Mouse (Mus musculus) thymus, postnatal 14 days (tissue): ENCODE results near the gene D930020B18Rik.
A peak's percentile ranks its signal among the peaks of the same experiment; 100 is the strongest.

Experiments used
- DNase-seq: peaks from one replicate; pipeline ENCODE4 v3.0.0; 2021

D930020B18Rik gene

DNA sequence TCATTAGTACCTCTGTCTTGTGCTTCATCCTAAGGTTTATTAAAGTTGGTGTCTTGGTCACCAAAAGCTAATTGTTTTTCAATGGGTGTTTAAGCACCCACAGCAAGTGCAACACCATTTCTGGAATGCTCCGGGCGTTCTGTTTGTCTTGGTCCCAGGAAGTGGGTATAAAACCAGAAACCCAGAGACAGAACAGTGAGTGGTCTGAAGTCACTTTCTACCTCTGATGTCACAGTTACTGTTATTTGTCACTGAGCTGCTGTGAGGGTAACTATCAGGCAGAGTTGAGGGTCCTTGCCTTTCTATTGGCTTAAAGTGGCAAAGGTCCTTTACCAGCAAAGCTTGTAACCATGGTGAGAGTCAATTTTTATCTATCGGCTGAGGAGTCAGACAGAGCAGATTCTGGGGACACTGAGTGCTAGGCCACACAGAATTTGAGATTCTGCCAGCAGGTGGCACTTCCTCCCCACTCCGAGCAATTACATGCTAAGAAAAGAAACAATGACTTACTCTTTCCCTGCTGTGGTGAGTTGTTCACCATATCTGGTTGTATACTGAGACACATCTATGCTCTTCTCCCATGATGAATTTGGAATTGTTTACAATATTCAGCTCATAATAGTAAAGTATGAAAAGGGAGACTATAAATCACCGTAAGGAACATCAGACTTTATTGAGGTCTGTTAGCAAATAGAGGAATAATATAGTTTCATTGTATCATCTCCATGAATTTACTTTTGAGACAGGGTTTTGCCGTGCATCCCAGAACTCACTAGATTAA lies 1.0 kb upstream of the D930020B18Rik start:
- peak; percentile 21 for DNase-seq

DNA sequence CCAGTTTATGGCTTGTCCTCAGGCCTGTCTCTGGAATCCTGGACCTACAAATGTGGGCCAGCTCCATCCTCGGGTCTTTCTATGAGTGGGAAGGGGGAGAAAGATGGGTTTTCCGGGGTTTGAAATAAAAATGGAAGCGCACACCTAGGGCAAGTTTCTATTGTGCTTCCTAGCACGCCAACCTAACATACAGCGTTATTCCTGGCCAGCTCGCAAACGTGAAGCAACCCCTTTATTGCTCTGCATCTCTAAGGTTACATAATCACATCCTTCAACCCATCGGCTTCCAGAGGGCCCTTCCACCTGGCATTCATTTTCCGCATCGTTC lies 480 bp upstream of the D930020B18Rik start:
- no peak for DNase-seq

DNA sequence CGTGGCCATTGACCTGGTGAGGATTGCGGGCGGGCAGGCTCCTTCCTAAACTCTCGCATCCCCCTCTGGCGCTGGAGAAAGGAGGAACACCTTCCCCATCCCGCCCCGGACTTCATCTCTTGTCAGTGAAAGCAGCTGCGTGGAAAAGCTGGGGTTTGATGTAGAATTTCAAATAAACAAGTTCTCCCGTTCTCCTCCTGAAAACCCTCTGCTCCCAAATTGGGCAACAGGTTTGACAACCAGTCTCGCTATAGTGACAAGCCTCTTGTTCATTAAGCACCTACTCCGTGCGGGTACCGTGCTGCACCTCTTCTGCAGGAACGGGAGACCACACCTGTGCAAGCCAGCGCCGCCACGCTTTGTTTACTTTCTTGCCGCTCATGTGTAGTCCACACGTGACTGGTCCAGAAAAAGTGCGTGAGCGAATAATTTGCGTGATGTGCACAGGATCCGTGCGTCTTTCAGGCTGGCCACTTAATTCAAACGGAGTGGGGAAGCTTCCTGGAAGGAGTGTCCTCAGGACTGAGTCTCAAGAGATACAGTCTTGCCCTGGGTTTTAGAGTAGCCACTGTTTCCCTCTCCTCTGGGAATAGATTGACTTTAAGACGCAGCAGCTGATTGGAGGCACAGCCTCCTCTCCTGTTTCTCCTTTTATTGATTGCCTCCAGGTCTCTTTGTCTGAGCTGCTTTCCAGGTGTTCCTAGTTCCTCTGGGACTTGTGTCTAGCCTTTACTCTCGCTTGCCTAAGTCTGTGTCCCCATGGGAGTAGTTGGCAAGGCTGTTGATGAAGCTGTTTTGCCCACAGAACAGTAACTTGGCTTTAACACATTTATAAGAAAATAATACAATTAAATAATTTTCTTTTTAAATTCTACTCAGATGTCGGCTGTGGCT lies 913 bp downstream of the D930020B18Rik start:
- DNase-seq: no peak

DNA sequence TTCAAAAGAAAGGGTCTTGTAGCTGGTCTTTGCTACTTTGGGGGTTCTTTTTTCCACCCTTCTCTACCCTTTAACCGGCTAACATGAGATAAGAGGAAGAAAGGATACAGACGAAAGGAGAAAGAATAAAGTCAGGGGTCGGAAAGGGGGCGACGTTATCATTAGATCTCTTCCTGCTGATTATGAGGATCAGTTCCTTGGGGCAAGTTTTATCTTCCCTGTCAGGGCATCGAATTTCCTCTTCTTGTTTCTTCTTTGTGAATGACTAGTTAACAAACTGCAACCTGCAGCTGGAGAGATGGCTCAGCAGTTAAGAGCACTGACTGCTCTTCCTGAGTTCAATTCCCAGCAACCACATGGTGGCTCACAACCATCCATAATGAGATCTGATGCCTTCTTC lies 4.9 kb downstream of the D930020B18Rik start:
- no peak for DNase-seq

DNA sequence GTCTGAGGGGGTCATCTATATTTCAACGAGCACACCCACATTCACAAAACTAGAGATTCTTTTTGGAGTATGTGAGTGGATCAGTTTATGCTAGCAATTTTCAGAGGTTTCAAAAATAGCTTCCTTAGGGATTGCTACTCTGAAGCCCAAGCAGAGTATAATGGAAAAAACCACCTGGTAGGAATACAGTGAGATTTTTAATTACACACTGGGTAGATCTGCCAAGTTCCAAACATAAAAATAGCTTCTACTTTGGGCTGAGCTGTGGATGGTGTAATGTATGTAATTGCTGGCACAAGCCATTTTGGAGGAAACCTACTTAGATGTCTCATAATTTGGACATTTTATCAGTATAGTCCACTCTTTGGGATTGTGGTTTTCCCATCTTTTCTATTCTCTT lies 11.7 kb downstream of the D930020B18Rik start:
- no peak for DNase-seq

DNA sequence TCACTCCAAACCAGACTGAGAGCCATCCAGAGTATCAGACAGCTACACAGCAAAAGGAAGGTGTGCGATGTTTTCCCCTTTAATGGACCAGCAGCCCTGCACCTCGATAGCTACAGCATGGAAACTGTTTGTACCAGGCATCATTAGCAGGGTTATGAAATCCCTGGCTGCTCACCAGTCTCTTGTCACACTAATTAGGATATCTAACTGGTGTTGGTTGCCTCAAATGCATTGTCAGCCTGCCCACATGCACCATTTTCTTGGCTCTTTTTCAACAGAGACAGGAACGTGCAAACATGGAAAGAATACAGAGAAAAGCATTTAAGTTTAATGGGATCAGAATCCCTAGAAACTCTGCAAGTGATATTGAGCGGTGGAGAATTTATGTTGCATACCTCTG lies 14.5 kb downstream of the D930020B18Rik start:
- DNase-seq: no peak

DNA sequence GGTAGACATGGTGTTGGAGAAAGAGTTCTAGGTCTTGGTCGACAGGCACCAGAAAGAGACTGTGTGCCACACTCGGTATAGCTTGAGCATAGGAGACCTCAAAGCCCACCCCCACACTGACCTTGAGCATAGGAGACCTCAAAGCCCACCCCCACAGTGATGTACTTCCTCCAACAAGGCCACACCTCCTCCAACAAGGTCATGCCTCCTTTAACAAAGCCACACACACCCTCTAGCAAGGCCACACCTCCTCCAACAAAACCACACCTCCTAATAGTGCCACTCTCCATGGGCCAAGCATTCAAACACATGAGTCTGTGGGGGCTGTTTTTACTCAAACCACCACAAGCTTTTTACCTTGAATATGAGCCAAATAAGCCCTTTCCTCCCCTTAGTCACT lies 21.3 kb downstream of the D930020B18Rik start:
- no peak for DNase-seq

DNA sequence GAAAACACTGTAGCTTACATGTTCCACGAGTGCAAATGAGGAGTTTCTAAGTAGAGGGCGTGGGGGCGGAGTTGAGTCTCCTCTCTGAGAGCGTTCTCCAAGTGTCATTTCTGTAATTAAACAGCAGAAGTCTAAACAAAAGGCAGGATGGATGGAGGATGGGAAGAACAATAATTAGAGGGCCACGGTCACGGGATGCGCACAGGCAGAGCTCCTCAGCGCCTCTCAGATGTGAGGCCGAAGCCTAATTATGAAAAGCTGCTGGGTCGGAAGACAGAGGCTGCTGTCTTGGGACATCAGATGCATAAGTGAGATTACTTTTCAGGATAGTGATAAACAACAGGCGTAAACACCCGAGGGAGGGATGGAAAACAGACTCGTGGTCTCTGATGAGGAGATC lies 22.2 kb downstream of the D930020B18Rik start:
- DNase-seq: no peak

DNA sequence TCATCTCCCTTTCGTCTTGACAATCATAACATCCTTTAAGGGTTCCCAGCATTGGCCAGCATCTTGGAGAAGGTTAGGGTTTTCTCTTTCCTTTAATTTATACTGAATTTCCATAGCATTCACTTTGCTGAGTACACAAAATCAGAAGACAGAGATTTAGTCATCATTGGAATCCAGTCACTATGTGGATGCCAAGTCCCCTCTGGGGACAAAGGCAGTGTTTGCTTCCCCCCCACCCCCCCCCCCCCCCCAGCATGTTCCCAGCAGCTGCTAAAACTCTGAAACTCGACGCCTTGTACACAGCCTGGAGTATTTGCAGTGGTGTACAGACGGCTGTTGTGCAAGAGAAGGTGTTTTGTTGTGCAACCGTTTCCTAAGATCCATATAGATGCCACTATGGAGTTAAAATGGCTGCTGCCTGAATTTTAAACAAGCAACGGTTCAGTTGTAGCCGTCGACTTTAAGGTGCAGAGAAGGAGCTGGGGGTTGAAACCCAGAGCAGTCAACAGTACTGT lies 24.3 kb downstream of the D930020B18Rik start:
- no peak for DNase-seq

DNA sequence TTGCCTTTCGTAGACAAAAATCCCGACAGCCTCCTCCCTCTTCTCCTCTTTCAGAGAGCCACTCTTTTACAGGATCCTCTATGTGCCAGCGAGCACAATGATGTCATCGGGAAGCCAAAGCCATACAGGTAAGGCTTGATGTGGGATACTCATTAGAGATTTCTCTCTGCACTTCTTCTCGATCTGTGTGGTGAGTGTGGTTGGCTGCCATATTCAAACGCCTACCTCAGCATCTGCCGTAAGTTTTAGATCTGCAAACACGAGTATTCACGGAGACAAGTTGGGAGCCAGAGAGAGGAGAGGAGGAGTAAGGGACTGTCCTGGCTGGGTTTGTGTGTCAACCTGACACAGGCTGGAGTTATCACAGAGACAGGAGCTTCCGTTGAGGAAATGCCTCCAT lies 27.7 kb downstream of the D930020B18Rik start:
- DNase-seq: no peak

DNA sequence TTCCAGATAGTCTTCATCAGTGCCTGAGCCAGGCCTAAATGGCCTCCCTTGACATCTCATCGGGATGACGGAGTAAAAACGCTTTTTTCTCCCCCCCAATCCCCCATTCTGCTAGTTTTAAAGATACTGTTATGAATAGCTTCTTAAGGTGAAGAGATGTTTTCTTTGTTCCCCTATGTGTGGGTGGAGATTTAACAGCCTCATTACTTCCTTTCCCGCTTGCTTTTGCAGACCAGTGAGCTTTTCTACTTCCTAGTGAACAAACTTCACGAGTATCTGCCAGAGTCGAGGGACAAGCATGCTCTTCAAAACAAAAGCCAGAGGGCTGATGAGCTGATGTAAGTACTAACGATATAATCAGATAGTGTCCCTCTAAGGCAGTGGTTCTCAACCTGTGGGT lies 35.6 kb downstream of the D930020B18Rik start:
- no peak for DNase-seq

DNA sequence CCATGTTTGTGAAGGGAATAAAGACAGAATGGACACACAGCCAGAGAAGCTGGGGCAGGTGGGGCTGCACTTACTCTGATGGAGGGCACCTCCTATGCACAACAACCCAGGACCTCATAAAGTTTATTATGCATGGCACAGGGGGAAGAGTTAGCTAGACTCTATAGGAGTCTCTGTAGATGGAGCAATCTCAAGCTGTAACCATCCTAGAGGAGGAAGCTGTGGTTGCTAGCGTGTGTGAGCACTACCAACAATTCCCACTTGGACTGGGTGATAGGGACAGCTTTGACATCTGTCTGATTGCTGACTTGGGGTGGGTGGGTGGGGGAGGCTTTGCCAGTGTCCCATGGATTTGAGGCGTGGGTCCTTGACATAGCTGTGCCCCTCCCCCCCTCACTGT lies 39.5 kb downstream of the D930020B18Rik start:
- DNase-seq: no peak

DNA sequence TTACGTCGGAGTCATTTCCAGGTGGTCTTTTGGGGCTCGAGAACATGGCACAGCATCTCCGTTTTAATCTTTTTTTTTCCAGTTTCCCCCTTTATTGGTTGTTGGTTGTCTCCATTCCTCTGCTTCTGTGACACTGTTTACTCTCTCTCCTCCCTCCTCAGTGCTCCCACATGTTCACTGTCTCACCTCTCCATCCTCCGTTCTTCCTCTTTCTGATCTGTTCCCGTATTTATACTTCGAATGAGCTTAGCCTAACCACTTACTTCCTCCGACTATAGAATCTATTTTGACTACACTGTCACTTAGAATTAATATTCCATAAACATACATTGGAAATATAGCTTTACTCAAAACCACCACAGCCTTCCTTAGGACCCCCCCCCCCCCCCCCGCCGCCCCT lies 41.2 kb downstream of the D930020B18Rik start:
- DNase-seq: no peak

DNA sequence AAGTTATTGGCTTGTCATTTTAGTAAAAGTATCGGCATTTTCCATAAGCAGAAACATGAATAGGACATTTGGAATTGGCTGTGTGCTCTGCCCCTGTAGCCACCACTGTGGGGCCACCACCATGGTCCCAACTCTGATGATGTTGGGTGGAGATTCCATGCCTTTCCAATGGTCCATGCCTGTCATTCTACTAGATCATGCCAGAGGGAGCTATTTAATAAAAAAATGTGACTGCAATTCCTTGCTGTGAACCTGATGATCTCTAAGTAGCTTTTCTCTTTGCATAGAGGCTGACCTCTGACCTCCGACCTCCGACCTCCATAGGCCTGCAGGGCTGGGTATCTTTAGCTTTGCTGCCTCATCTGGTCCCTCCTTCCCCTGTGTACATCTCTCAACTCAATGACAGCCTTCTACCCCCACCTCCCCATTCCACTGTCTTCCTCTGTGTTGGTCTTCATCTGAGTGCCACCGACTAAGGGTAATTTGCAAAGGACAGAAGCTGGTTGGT lies 44.8 kb downstream of the D930020B18Rik start:
- peak; percentile 21 for DNase-seq

DNA sequence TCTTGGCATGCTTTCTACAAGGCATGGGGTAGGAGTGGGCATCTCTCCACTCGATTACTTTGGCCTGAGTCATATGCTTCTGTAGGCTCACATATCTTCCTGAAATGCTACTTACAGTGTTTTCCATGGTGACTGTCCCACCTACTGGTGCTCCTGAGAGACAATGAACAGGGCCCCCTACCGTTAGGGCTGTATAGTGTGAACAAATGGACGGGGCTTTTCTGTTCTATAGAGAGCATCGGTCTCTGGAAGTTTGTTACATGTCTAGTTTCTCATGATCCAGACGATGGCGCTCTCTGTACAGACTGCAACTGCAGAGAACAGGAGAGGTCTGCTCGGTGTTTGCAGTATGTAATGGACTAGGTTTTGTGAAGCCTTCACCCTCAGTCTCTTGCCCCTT lies 46.1 kb downstream of the D930020B18Rik start:
- DNase-seq: no peak

DNA sequence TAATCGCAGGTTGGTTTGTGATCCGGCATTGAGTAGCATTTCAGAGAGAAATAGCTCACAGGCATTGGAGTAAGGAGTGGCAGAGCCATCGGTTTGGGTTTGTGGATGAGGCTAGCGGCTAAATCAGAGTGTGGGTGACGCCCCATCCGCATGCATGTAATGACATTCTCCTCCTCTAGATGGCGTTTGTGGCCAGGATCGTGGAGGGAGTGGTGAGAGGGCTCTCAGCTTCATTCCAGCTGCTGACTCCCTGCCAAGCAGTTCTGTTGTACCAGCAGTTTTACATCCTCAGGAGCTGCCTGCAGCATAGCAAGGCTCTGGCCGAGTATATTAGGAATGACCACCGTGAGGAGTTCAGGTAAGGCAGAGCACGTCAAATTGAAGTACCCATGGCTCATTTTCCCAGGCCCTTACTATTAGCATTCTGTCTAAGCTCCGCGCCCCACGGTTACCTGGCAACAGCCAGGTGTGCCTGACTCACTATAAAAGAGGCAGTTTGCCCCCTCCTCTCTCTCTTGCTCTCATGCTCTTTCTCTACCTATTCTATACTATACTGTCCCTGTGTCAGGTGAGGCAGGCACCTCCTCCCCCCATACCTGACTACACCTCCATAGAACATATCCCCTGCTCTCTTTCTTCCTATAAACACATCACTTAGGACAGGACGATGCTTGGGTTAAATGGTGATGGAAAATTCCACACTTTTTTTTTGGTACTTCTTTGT lies 48.4 kb downstream of the D930020B18Rik start:
- DNase-seq: peak; percentile 17

DNA sequence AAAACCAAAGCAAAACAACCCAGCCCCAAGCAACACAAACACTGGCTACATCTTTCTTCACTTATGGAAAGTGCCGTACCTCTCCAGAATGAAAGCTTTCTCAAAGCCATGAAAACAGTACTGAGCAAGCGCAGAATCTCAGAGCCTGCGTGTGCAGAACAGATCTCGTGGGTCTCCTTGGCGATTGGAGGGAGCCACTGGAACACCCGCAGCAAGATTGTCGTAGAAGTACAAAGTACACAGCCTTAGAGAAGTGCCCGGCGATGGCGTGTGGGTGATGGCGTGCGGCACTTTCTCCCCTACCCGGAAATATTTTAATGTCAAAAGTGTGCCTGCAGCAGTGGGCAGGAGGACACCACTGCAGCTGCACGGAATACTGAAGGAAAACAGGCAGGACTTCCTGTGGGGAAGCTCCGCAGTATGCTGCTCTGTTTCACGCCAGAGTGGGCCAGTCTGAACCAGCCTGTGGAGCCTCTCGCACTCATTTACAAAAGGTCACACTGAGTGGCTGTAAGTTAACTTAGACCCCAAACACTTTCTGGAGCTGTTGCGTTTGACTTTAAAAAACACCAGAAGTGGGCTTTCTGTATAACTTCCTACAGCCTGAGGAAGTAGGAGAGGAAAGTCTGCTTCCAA lies 51.7 kb downstream of the D930020B18Rik start:
- DNase-seq: no peak

DNA sequence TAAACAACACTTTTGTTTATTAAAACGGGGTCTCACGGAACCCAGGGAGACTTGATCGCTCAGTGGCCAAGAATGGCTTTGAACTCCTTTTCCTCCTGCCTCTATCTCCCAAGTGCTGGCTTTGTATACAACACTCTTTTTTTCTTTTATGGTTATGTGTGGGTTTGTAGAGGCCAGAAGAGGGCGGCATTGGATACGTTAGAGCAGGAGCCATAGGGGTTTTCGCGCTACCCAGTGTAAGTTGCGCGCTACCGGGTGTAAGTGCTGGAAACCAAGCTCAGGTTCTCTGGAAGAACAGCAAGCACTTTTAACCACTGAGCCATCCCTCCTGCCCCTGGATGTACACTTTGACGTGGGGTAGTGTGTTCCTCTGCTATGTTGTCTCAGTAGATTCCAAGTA lies 53.2 kb downstream of the D930020B18Rik start:
- DNase-seq: no peak

DNA sequence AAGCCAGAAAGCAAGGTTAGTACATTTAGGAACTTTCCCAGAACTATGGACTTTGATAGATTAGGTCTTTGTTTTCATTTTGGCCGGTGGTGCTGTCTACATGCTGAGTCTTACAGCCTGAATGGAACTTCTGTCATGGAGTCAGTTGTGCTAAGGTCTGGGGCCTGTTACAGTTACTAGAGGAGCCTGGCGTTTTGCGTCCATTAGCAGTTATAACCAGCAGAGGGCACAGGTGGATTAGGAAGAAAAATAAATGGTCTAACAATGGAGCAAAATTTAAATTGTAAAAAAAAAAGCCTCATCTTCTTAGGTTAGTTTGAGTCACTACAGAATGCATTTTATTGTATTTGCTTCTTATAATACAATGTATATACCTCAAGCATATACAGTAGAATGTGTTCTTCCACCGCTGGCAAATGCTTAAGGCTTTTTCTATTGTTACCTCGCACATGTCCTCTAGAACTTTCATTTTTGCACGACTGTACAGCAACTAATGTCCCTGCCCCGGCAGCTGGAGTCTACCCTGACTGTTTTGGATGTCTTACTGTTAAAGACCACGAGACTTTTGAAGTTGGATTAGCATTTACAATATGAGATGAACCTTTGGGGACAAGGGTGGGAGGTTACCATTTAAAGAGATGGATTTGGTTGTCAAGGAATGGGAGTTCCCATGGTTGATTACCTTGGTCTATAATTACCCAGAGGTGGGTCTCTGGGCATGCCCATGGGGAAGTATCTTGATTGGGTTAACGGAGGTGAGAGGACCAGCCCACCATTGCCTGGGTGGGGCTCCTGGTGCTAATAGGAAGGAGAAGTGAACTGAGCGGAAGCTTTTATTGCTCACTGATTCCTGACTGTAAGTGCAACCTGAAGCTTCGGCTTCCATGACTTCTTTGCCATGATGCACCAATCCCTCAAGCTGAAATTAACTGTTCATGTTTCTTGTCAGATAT lies 60.2 kb downstream of the D930020B18Rik start:
- DNase-seq: peak; percentile 16

DNA sequence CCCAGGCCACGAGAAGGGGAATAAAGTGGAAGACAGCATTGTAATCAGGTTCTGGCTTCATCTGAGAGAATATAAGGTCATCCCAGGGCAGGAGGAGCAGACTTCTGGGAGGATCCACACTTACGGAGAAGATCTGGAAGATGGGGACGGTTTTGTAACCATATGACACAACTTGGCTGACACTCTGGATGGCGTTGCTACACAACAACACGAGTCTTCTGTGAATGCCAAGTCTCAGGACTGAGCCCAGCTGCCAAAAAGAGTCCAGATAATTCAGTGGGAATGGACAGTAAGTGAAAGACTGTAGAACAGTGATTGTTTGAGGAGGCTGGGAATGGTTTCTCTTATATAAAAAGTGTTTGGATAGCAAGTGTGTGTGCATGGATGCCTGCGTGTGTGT lies 62.2 kb downstream of the D930020B18Rik start:
- DNase-seq: no peak

DNA sequence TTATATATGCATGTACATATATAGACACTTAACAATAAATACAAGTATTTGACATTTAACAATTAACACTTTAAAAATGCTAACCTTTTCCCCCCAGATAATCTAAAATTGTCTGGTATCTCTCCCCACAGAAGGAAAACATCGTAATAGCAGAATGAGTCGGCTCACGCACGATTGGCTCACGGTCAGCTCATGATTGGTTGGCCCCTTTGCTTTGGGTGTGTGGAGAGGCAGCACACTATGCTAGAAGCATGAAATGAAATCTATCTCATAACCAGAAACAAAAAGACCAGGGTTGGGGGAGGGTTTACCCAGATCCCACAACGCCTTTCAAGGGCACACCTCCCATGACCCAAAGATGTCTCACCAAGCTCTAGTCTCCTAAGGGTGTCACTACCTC lies 63.5 kb downstream of the D930020B18Rik start:
- no peak for DNase-seq
